Mouse (Mus musculus) embryonic facial prominence, embryonic 15.5 days (tissue): ENCODE data around the gene Fermt3. TPM values are rescaled to one million over a fixed set of nuclear protein-coding genes. Genes with fewer than 3 reads are reported as not detected.

Source experiments
- ATAC-seq: fragments of 200-750 bp; cut with Nextera tagmentation; 2 replicates; pipeline ENCODE4 v1.8.0; 2017; ENCODE audit warnings: low read depth, moderate TSS enrichment; ENCODE audit not compliant: insufficient number of reproducible peaks, low FRiP score, low TSS enrichment
- H3K27ac ChIP-seq: fragments of 300-500 bp; sonication (generic); replicated peaks from 2 replicates; pipeline ENCODE4 v1.5.1; 2015; ENCODE audit warnings: mild to moderate bottlenecking, inconsistent platforms
- H3K27me3 ChIP-seq: fragments of 300-500 bp; sonication (generic); 2 replicates; pipeline ENCODE4 v1.6.1; 2015; ENCODE audit warnings: inconsistent platforms
- H3K36me3 ChIP-seq: fragments of 300-500 bp; sonication (generic); 2 replicates; pipeline ENCODE4 v1.6.1; 2015; ENCODE audit warnings: mild to moderate bottlenecking, inconsistent platforms
- H3K4me1 ChIP-seq: fragments of 300-500 bp; sonication (generic); 2 replicates; pipeline ENCODE4 v1.6.1; 2015; ENCODE audit warnings: inconsistent platforms
- H3K4me2 ChIP-seq: fragments of 300-500 bp; sonication (generic); replicated peaks from 2 replicates; pipeline ENCODE4 v1.6.1; 2015; ENCODE audit warnings: mild to moderate bottlenecking, inconsistent platforms
- H3K4me3 ChIP-seq: fragments of 300-500 bp; sonication (generic); replicated peaks from 2 replicates; pipeline ENCODE4 v1.5.1; 2015; ENCODE audit warnings: mild to moderate bottlenecking, inconsistent platforms
- H3K9ac ChIP-seq: fragments of 300-500 bp; sonication (generic); 2 replicates; pipeline ENCODE4 v1.6.1; 2015; ENCODE audit warnings: inconsistent platforms
- H3K9me3 ChIP-seq: fragments of 300-500 bp; sonication (generic); replicated peaks from 2 replicates; pipeline ENCODE4 v1.6.1; 2016; ENCODE audit warnings: inconsistent platforms
- WGBS: fragments of 180-500 bp; shearing (Covaris S2); methylation state at CpG from one replicate; pipeline ENCODE4 v1.1.7; 2015; 5-methylcytosine and 5-hydroxymethylcytosine counted together
- polyA plus RNA-seq: library from polyadenylated mRNA; unstranded; fragments of >200 nt; fragmentation: Nextera tagmentation; extraction: Ambion mirVana; gene quantifications from 2 replicates; pipeline ENCODE4 v1.2.1, GENCODE M21; 2015

The Fermt3 gene
- polyA plus RNA-seq, 1 experiment from 2014 or later, result 14.2 TPM

DNA sequence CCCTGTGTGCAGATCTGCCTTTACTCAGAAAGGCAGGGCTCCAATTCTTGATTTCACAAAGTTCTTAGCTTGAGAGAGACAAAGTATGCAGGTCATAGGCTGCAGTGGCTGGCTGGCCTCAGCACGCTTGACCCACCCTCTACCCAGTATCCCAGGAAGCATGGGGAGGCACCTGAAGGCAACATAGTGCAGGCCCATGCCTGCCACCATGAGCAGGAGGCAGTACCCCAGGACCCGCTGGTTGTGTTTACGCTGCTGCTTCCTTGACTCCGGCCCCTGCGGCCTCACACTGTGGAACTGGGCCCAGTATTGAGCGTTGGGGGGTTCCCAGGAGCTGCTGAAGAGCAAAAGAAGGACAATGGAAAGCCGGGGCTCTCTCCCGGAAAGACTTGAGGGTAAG, 30.0 kb downstream of the Fermt3 start:
- 89% methylated on average over 8 of the region's 8 CpGs for WGBS
- no peak for ATAC-seq

DNA sequence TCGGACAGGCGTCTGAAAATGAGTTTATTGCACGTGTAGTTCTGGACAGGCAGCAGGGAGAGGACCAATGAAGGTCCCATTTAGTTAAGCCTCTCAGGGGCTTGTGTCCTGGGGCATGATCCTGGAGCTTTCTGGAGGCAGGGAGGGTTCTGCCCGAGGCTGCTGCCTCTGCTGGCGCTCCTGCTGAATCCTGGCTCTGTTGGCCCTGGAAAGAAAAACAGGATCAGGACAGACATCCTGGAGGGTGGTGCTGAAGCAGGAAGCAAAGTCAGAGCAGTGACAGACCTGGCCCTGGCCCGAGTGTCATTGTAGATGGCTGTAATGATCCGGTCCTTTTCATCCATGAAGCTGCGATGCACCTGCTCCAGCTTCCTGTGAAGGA, 31.4 kb downstream of the Fermt3 start:
- WGBS, result 2% methylated on average over 8 of the region's 8 CpGs
- no peak for ATAC-seq
- H3K9me3 ChIP-seq, result no peaks in the 10 kb centered on the region
- H3K4me2 ChIP-seq, result peak overlapping the region; percentile 85
- peaks cover 22% of the 10 kb centered on the region for H3K36me3 ChIP-seq
- no peaks in the 10 kb centered on the region for H3K27me3 ChIP-seq
- H3K4me1 ChIP-seq, result peaks cover 37% of the 10 kb centered on the region
- peak overlapping the region; percentile 90 for H3K9ac ChIP-seq
- H3K27ac ChIP-seq, result peak overlapping the region; percentile 90
- H3K4me3 ChIP-seq, result peak overlapping the region; percentile 86

More for the DNA sequence above, 30.0 kb downstream of the Fermt3 start:
- H3K27ac ChIP-seq, result no peak overlapping the region
- H3K36me3 ChIP-seq, result peaks cover 12% of the 10 kb centered on the region
- no peak overlapping the region for H3K4me2 ChIP-seq
- no peak overlapping the region for H3K9ac ChIP-seq
- no peak overlapping the region for H3K4me3 ChIP-seq
- H3K4me1 ChIP-seq, result peaks cover 41% of the 10 kb centered on the region
- no peaks in the 10 kb centered on the region for H3K9me3 ChIP-seq
- no peaks in the 10 kb centered on the region for H3K27me3 ChIP-seq

DNA sequence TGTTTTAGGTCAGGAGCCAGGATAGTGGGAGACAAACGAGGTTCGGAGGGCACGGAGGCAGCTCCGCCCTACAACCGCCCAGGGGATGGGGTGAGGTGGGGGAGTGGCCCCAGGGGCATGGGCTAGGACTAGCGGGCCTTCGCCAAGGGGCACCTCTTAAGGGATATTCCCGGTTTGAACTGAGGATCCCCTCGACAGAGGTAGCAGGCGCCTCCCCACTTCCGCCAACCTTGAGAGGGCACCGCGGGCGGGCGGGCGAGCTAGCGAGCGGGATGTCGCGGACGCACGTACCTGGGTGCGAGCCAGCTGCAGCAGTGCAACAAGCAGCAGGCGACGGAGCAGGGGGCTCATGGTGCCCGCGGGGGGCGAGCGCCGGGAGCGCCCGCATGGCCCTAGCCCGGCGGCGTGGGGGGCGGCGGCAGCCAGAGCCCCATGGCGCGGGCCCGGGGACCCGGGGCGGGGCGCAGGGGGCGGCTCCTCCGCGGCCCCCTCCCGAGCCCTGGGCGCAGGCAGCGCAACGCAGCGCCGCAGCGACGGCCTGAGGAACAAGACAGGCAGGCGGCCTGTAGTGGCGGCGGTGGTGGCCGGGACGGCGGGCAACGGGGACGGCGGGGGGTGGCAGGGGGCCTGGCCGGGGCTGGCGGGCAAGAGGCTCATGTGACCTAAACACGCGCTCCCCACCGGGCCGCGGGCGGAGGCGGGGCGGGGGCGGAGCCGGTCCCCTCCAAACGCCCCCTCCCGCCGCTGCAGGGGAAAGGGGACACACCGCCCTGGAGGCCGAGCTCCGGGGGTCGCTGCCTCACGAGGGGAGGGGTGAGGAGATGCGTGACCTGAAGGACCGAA, 32.0 kb downstream of the Fermt3 start, which contains the start of gene Vegfb:
Gene Vegfb (minus strand): TSS at position 591 of the 843 bp plus-strand sequence.
- no peaks in the 10 kb centered on the region for H3K9me3 ChIP-seq
- peaks cover 35% of the 10 kb centered on the region for H3K4me1 ChIP-seq
- H3K9ac ChIP-seq, result peak within 1 kb of the TSS; percentile 90
- peak within 1 kb of the TSS; percentile 86 for H3K4me3 ChIP-seq
- peaks cover 29% of the 10 kb centered on the region for H3K36me3 ChIP-seq
- H3K27me3 ChIP-seq, result no peaks in the 10 kb centered on the region
- peak within 1 kb of the TSS; percentile 85 for H3K4me2 ChIP-seq
- under 1% methylated on average over 74 of the region's 85 CpGs for WGBS
- peak; percentile 69 for ATAC-seq
- peak within 1 kb of the TSS; percentile 90 for H3K27ac ChIP-seq

DNA sequence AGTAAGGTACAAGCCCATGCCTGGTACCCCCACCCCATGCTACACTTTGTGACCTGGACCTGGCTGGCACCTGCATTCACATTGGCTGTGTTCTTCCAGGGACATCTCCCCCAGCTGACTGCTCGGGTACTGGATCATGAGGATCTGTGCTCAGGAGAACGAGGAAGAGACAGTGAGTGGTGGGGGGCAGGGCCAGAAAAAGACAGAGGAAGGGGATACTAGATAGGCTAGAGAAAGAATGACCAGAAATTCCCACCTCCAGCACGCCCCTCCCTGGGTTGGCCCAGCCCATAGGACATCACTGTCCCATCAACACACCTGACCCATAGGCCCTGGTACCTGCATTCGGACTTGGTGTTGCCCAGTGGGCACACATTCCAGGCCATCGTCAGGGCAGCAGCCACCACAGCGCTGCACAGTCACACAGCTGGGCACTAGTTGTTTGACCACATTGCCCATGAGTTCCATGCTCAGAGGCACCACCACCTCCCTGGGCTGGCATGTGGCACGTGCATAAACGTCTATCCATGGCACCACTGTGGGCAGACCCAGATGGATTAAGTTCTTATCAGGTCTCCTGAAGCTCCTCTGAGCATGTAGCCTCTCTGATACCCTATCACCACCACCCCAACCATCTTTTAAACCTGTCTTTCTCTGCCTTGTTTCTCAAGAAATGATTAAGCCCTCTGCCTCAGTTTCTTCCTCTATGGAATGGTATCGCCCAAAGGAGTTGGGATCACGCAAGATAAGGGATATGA, 33.1 kb downstream of the Fermt3 start:
- H3K4me2 ChIP-seq, result peak overlapping the region; percentile 85
- H3K4me1 ChIP-seq, result peaks cover 30% of the 10 kb centered on the region
- H3K27me3 ChIP-seq, result no peaks in the 10 kb centered on the region
- H3K9ac ChIP-seq, result peak overlapping the region; percentile 90; the same call in 1 of the 2 replicates
- H3K4me3 ChIP-seq, result peak overlapping the region; percentile 86
- WGBS, result 82% methylated on average over 10 of the region's 10 CpGs
- H3K27ac ChIP-seq, result no peak overlapping the region
- H3K36me3 ChIP-seq, result peaks cover 32% of the 10 kb centered on the region
- H3K9me3 ChIP-seq, result no peaks in the 10 kb centered on the region
- ATAC-seq, result no peak

- no peak overlapping the region for H3K27ac ChIP-seq
- no peak overlapping the region for H3K9ac ChIP-seq
- no peak for ATAC-seq
- peaks cover 29% of the 10 kb centered on the region for H3K4me1 ChIP-seq
- peaks cover 32% of the 10 kb centered on the region for H3K36me3 ChIP-seq
- no peak overlapping the region for H3K4me2 ChIP-seq
- no peaks in the 10 kb centered on the region for H3K27me3 ChIP-seq
- WGBS, result 85% methylated on average over 19 of the region's 19 CpGs
- H3K4me3 ChIP-seq, result no peak overlapping the region
- no peaks in the 10 kb centered on the region for H3K9me3 ChIP-seq
These were observed 34.0 kb downstream of the Fermt3 start for GRCm38 (mm10) chr19:6985300-6985699.

GRCm38 (mm10) chr19:6983621-6984020, 35.6 kb downstream of the Fermt3 start:
- ATAC-seq, result no peak
- H3K9ac ChIP-seq, result no peak overlapping the region
- peaks cover 32% of the 10 kb centered on the region for H3K36me3 ChIP-seq
- H3K27ac ChIP-seq, result no peak overlapping the region
- WGBS, result 91% methylated on average over 5 of the region's 5 CpGs
- no peak overlapping the region for H3K4me2 ChIP-seq
- H3K4me3 ChIP-seq, result no peak overlapping the region
- peaks cover 40% of the 10 kb centered on the region for H3K4me1 ChIP-seq
- no peaks in the 10 kb centered on the region for H3K9me3 ChIP-seq
- H3K27me3 ChIP-seq, result no peaks in the 10 kb centered on the region

DNA sequence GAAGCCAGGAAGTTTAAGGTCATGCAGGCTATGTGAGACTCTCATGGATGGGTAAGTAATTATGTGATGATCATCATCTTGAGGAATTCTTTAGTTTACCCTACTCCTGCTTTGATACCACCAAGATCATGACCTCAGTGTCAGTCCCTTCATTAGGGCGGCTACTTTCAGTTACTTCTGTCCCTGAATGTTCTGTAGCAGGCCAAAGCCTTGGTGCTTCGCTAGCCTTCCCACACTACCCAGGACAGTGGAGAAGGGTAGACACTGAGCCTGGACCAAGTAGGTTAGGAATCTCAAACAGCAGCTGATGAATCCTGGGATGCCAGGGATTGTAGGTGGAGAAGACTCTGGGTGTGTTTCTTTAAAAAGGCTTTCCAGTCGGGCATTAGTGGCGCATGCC, 37.8 kb downstream of the Fermt3 start:
- peaks cover 49% of the 10 kb centered on the region for H3K4me1 ChIP-seq
- H3K9me3 ChIP-seq, result no peaks in the 10 kb centered on the region
- H3K27ac ChIP-seq, result no peak overlapping the region
- peak overlapping the region; percentile 71 for H3K4me3 ChIP-seq
- WGBS, result 87% methylated on average over 4 of the region's 4 CpGs
- peaks cover 40% of the 10 kb centered on the region for H3K36me3 ChIP-seq
- H3K27me3 ChIP-seq, result no peaks in the 10 kb centered on the region
- H3K9ac ChIP-seq, result no peak overlapping the region
- no peak overlapping the region for H3K4me2 ChIP-seq
- no peak for ATAC-seq

GRCm38 (mm10) chr19:6980381-6981093, 38.7 kb downstream of the Fermt3 start, which contains the start of gene Fkbp2:
Gene Fkbp2 (minus strand): TSS chr19:6980501.
- Histone ChIP-seq H3K27ac (peak within 1 kb of the TSS; percentile 96), H3K9me3 (no peaks in the 10 kb centered on the region), H3K27me3 (no peaks in the 10 kb centered on the region), H3K9ac (peak within 1 kb of the TSS; percentile 76), H3K4me2 (peak within 1 kb of the TSS; percentile 87), H3K4me3 (peak within 1 kb of the TSS; percentile 71), H3K36me3 (peaks cover 38% of the 10 kb centered on the region), H3K4me1 (peaks cover 50% of the 10 kb centered on the region)
- ATAC-seq, result peak; percentile 90
- under 1% methylated on average over 38 of the region's 38 CpGs for WGBS

- Histone ChIP-seq H3K4me1 (peaks cover 52% of the 10 kb centered on the region), H3K9me3 (no peaks in the 10 kb centered on the region), H3K36me3 (peaks cover 30% of the 10 kb centered on the region), H3K4me3 (peak overlapping the region; percentile 71), H3K9ac (peak overlapping the region; percentile 76), H3K27me3 (no peaks in the 10 kb centered on the region), H3K27ac (peak overlapping the region; percentile 96), H3K4me2 (peak overlapping the region; percentile 87)
- ATAC-seq, result peak; percentile 93
- under 1% methylated on average over 59 of the region's 59 CpGs for WGBS
These were observed 39.5 kb downstream of the Fermt3 start for GRCm38 (mm10) chr19:6979486-6980380.

DNA sequence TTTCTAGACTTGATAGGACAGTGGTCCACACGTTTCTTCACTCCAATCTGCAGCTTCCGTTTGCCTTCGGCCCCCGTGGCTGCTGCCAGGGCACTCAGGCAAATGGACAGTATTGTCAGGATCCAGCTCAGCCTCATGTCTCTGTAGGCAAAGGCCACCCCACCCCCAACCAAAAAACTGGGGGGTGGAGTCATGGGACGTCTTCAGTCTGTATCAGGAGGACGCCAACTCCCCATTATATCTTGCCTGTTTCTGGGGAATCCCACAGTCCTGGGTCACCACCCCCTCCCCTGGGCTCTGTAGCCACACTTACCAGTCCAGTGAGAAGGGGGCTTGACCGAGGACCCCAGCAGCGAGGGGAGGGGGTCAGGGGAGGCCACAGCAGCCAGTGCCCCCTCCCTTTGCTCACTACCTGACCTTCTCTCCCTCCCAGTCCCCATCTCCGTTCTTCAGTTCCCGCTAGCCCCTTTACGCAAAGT, 40.2 kb downstream of the Fermt3 start:
- Histone ChIP-seq H3K27ac (peak overlapping the region; percentile 81), H3K9me3 (no peaks in the 10 kb centered on the region), H3K27me3 (no peaks in the 10 kb centered on the region), H3K36me3 (peaks cover 25% of the 10 kb centered on the region), H3K4me1 (peaks cover 53% of the 10 kb centered on the region), H3K9ac (peak overlapping the region; percentile 76), H3K4me3 (peak overlapping the region; percentile 71), H3K4me2 (peak overlapping the region; percentile 87)
- WGBS, result 10% methylated on average over 11 of the region's 11 CpGs
- ATAC-seq, result no peak
